Mouse (Mus musculus) spleen, adult 2 months (tissue): ENCODE results near the gene Csrp3. TPM values are rescaled to one million over a fixed set of nuclear protein-coding genes. Genes with fewer than 3 reads are reported as not detected.

ENCODE experiments used
- DNase-seq, 2 experiments: peaks; one replicate each; pipeline versions ENCODE4 v3.0.0 to v3.0.0-alpha.2; 2012 to 2021; ENCODE audit warnings: low spot score in 2 of 2, low read depth in 1 of 2
- H3K27ac ChIP-seq: fragments of 200-500 bp; 2 replicates; pipeline ENCODE4 v1.5.1; 2012; ENCODE audit warnings: low read length, inconsistent platforms; ENCODE audit not compliant: insufficient read depth
- H3K27me3 ChIP-seq: fragments of 200-500 bp; 2 replicates; pipeline ENCODE4 v1.6.1; 2012; ENCODE audit warnings: mild to moderate bottlenecking, moderate library complexity, low read length, inconsistent platforms; ENCODE audit not compliant: control insufficient read depth, insufficient read depth
- H3K36me3 ChIP-seq: fragments of 200-500 bp; 2 replicates; pipeline ENCODE4 v1.6.1; 2012; ENCODE audit warnings: mild to moderate bottlenecking, low read length, inconsistent platforms; ENCODE audit not compliant: control insufficient read depth, insufficient read depth
- H3K4me1 ChIP-seq: fragments of 200-500 bp; 2 replicates; pipeline ENCODE4 v1.6.1; 2011; ENCODE audit warnings: inconsistent platforms; ENCODE audit not compliant: control insufficient read depth, insufficient read depth, insufficient read length
- H3K4me3 ChIP-seq: fragments of 200-500 bp; 2 replicates; pipeline ENCODE4 v1.5.1; 2011; ENCODE audit warnings: mild to moderate bottlenecking, inconsistent platforms; ENCODE audit not compliant: insufficient read depth, insufficient read length; ENCODE audit errors: extremely low read depth
- CTCF ChIP-seq: fragments of 200-500 bp; IDR thresholded peaks from 2 replicates; pipeline ENCODE4 v1.5.1; 2011; ENCODE audit warnings: mild to moderate bottlenecking, inconsistent platforms; ENCODE audit not compliant: insufficient read depth, insufficient read length, insufficient replicate concordance; ENCODE audit errors: extremely low read depth
- POLR2A ChIP-seq: fragments of 200-500 bp; IDR thresholded peaks from 2 replicates; pipeline ENCODE4 v1.6.1; 2011; ENCODE audit warnings: low read depth, low read length, inconsistent platforms
- WGBS: fragments of 180-500 bp; shearing (Covaris S2); methylation state at CpG from one replicate; pipeline ENCODE4 v1.1.7; 2018; 5-methylcytosine and 5-hydroxymethylcytosine counted together
- polyA plus RNA-seq: library from polyadenylated mRNA; depleted of rRNA; stranded (reverse); fragments of >200 nt; gene quantifications from 2 replicates; pipeline ENCODE4 v1.2.3, GENCODE M21; 2012; rRNA removed

Csrp3 gene
- 0.07 TPM in 1 of 2 replicates, not detected in the other for polyA plus RNA-seq

DNA sequence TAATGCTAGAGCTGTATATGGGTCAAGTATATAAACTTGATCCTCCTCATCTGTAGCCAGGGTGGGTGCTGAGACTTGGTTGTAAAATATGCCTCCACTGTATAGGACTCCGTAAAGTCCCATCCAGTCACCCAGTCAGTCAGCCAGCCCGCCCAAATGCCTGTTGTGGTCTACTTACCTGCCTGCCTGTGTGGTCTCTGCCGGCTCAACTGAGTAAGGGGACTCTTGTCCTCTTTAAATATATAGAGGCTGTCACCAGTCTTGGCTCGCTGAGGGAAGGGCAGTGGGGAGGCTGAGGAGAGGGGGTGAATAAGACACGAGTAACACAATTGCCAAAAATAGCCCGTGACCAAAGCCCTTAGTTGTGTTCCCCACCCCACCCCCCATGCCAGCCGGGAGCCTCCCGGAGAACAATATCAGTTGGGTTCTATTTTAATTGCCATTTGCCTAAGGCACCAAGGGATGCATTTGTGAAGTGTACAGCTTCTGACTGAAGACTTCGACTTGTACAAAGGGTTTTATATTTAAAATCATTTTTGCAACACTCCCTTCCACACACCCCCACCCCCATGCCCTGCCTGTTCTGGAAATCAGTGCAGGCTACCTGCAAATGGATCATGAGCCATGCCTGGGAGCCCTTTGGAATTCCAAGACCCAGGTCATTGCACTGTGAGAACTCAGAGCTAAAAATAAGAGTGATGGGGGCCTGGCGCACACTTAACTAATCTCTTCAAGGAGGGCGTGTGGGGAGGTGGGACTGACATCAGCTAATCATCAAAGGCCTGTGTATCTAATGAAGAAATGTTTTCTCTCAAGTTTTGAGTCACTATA, at the start of gene Csrp3:
Gene Csrp3, minus strand, starts transcription at position 214 of the 831 bp plus-strand sequence.
- TF ChIP-seq POLR2A (no peak), CTCF (no peak)
- Histone ChIP-seq H3K36me3 (no peaks in the 10 kb centered on the region), H3K27me3 (no peaks in the 10 kb centered on the region), H3K4me3 (no peak within 1 kb of the TSS), H3K4me1 (no peaks in the 10 kb centered on the region), H3K27ac (no peak within 1 kb of the TSS)
- DNase-seq, result no peak
- 82% methylated on average over 11 of the region's 11 CpGs for WGBS

DNA sequence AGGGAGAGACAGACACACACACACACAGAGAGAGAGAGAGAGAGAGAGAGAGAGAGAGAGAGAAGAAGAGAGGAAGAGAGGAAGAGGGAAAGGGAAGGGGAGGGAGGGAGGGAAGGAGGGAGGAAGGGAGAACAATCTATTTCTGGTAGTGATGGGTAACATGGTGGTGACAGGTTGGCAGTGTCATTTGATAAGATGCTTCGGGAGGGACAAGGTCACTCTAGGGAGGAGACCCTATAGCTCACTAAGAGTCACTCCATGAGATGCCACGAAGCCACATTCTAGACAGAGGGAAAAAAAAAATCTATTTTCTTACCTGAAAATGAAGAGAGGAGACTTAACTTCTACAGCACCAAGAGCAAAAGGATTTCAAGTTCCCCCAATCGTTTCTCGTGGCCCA, 48.2 kb upstream of the Csrp3 start:
- WGBS, result 79% methylated on average over 4 of the region's 4 CpGs
- H3K27ac ChIP-seq, result no peak overlapping the region
- peaks cover 23% of the 10 kb centered on the region; the same call in 1 of the 2 replicates for H3K4me1 ChIP-seq
- no peaks in the 10 kb centered on the region for H3K36me3 ChIP-seq
- TF ChIP-seq POLR2A (no peak), CTCF (no peak)
- no peaks in the 10 kb centered on the region for H3K27me3 ChIP-seq
- DNase-seq, result no peak
- no peak overlapping the region for H3K4me3 ChIP-seq

DNA sequence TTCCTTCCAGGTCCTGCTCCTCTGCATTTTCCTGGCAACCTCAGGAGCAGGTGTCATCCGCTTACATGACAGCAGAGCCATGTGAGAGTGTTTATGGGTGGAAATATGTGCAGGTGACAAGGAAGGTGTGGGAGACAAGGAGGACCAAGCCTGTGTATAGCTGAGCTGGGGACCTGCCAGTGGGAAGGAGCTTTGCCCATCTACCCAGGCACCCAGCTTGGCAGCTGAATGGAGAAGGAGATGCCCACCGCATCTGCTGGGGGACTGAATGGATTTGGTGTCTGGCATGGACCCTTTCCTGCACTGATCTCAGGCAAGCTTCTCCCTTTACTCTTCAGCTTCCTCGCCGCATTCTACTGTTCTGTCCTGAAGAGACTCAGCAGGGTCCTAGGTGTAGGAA, 47.6 kb upstream of the Csrp3 start:
- peaks cover 22% of the 10 kb centered on the region; the same call in 1 of the 2 replicates for H3K4me1 ChIP-seq
- H3K27me3 ChIP-seq, result no peaks in the 10 kb centered on the region
- H3K27ac ChIP-seq, result no peak overlapping the region
- no peak for DNase-seq
- TF ChIP-seq POLR2A, result no peak
- no peak for TF ChIP-seq CTCF
- no peaks in the 10 kb centered on the region for H3K36me3 ChIP-seq
- no peak overlapping the region for H3K4me3 ChIP-seq
- 88% methylated on average over 4 of the region's 4 CpGs for WGBS

DNA sequence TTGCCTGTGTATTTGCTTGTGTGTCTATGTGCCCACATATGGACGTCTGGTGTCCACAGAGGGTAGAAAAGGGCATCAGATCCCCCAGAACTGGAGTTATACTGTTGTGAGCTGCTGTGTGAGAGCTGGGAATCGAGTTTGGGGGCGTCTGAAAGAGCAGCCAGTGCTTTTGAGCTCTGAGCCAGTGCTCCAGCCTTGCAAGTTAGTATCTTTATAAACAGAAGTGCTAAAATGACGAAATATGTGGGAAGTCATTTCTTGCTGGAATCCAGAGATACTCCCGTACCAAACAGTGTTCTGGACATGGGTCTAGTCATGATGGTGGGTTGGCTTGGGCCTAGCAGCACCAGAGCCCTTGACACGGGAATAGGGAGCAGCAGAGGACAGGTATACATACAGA, 46.9 kb upstream of the Csrp3 start:
- Histone ChIP-seq H3K4me1 (peaks cover 18% of the 10 kb centered on the region; the same call in 1 of the 2 replicates), H3K4me3 (no peak overlapping the region), H3K27ac (no peak overlapping the region), H3K27me3 (no peaks in the 10 kb centered on the region), H3K36me3 (no peaks in the 10 kb centered on the region)
- TF ChIP-seq CTCF (no peak), POLR2A (no peak)
- DNase-seq, result no peak
- WGBS, result 82% methylated on average over 6 of the region's 6 CpGs

DNA sequence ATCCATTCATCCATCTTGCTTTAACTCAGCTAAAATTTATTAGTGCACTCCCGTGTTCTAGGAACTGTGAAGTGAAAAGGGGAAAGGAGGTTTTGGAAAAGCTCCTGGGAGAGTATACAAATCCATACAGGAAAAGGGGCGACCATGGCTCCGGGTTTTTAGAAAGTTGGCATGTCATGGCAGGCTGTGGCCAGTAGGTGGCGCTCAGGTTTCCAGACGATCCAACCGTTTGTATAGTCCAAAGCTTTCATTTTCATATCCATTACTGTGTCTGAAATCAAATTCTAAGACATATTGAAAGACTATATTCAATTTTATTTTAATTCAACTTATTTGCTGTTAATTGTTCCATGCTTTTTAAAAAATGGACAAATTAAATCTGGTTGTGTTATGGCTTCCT, 46.3 kb upstream of the Csrp3 start:
- no peak for TF ChIP-seq POLR2A
- peak; percentile 79; the same call in 1 of the 2 replicates for TF ChIP-seq CTCF
- peak in 1 of 2 experiments; percentile 47 for DNase-seq

DNA sequence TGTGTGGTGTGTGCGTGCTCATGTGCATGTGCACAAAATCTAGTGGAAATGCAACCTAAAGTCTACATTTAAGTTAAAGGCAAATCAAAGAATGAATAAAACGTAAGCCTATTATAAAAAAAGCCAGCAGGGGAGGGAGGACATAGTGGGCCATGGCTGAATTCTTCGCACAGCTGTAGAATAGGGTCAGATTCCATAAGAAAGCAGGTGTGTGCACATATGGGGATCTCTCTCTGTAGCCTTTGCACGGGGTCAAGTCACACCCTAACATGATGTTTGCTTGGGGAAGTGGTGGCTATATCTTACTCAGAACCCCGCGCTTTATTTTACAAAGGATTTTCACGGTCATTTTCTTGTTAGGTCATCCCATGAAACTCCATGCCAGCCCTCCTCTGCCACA, 45.3 kb upstream of the Csrp3 start:
- DNase-seq, result no peak
- no peak for TF ChIP-seq CTCF
- no peak for TF ChIP-seq POLR2A
- 70% methylated on average over 7 of the region's 7 CpGs for WGBS
- H3K4me1 ChIP-seq, result peaks cover 9% of the 10 kb centered on the region; the same call in 1 of the 2 replicates
- H3K36me3 ChIP-seq, result no peaks in the 10 kb centered on the region
- no peak overlapping the region for H3K27ac ChIP-seq
- H3K4me3 ChIP-seq, result no peak overlapping the region
- no peaks in the 10 kb centered on the region for H3K27me3 ChIP-seq

More for the DNA sequence above, 46.3 kb upstream of the Csrp3 start:
- H3K4me3 ChIP-seq, result no peak overlapping the region
- no peak overlapping the region for H3K27ac ChIP-seq
- H3K36me3 ChIP-seq, result no peaks in the 10 kb centered on the region
- WGBS, result 3% methylated on average over 6 of the region's 6 CpGs
- no peaks in the 10 kb centered on the region for H3K27me3 ChIP-seq
- H3K4me1 ChIP-seq, result peaks cover 17% of the 10 kb centered on the region; the same call in 1 of the 2 replicates

DNA sequence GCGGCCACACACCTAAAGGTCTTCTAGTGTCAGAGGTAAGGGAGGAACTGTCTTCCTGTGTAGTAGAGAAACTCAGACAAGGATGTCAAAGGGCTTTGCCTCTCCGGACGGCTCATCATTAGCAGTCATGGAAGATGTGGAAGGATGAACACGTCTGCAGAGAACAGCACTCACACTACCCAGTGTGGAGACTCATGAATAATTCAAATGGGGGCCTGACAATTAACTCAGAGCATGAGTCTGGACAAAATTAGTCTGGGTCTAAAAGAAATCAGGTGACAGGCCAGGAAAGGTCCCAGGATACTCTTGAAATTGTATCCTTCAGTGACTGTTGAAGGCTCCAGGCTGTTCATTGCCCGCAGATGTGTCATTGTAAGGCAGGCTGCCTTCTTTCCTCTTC, 43.2 kb upstream of the Csrp3 start:
- no peaks in the 10 kb centered on the region for H3K4me1 ChIP-seq
- 90% methylated on average over 5 of the region's 5 CpGs for WGBS
- TF ChIP-seq CTCF (no peak), POLR2A (no peak)
- no peaks in the 10 kb centered on the region for H3K36me3 ChIP-seq
- no peak overlapping the region for H3K4me3 ChIP-seq
- no peak for DNase-seq
- H3K27me3 ChIP-seq, result no peaks in the 10 kb centered on the region
- H3K27ac ChIP-seq, result no peak overlapping the region
